Mouse (Mus musculus) midbrain, embryonic 15.5 days (tissue): ENCODE measurements around the gene E2f4. TPM values are rescaled to one million over a fixed set of nuclear protein-coding genes. Genes with fewer than 3 reads are reported as not detected.

Source experiments
- ATAC-seq: fragments of 200-750 bp; cut with Nextera tagmentation; replicated peaks from 2 replicates; pipeline ENCODE4 v1.8.0; 2017; ENCODE audit warnings: moderate TSS enrichment
- H3K27ac ChIP-seq: fragments of 300-500 bp; sonication (generic); 2 replicates; pipeline ENCODE4 v1.5.1; 2015; ENCODE audit warnings: mild to moderate bottlenecking, inconsistent platforms
- H3K27me3 ChIP-seq: fragments of 300-500 bp; sonication (generic); replicated peaks from 2 replicates; pipeline ENCODE4 v1.6.1; 2015; ENCODE audit warnings: inconsistent platforms
- H3K36me3 ChIP-seq: fragments of 300-500 bp; sonication (generic); replicated peaks from 2 replicates; pipeline ENCODE4 v1.6.1; 2015; ENCODE audit warnings: inconsistent platforms
- H3K4me1 ChIP-seq: fragments of 300-500 bp; sonication (generic); 2 replicates; pipeline ENCODE4 v1.6.1; 2015; ENCODE audit warnings: inconsistent platforms
- H3K4me2 ChIP-seq: fragments of 300-500 bp; sonication (generic); 2 replicates; pipeline ENCODE4 v1.6.1; 2015; ENCODE audit warnings: inconsistent platforms, mild to moderate bottlenecking, moderate library complexity
- H3K4me3 ChIP-seq: fragments of 300-500 bp; sonication (generic); 2 replicates; pipeline ENCODE4 v1.5.1; 2015; ENCODE audit warnings: mild to moderate bottlenecking, inconsistent platforms
- H3K9ac ChIP-seq: fragments of 300-500 bp; sonication (generic); 2 replicates; pipeline ENCODE4 v1.6.1; 2015; ENCODE audit warnings: mild to moderate bottlenecking, inconsistent platforms
- H3K9me3 ChIP-seq: fragments of 300-500 bp; sonication (generic); 2 replicates; pipeline ENCODE4 v1.6.1; 2016; ENCODE audit warnings: inconsistent platforms
- WGBS: fragments of 180-500 bp; shearing (Covaris S2); methylation state at CpG from one replicate; pipeline ENCODE4 v1.1.7; 2015; ENCODE audit warnings: mixed read lengths; 5-methylcytosine and 5-hydroxymethylcytosine counted together
- polyA plus RNA-seq: library from polyadenylated mRNA; unstranded; fragments of >200 nt; fragmentation: Nextera tagmentation; extraction: Ambion mirVana; gene quantifications from 2 replicates; pipeline ENCODE4 v1.2.1, GENCODE M21; 2015

Gene E2f4
- polyA plus RNA-seq, 1 experiment from 2014 or later = 45.3 TPM

DNA sequence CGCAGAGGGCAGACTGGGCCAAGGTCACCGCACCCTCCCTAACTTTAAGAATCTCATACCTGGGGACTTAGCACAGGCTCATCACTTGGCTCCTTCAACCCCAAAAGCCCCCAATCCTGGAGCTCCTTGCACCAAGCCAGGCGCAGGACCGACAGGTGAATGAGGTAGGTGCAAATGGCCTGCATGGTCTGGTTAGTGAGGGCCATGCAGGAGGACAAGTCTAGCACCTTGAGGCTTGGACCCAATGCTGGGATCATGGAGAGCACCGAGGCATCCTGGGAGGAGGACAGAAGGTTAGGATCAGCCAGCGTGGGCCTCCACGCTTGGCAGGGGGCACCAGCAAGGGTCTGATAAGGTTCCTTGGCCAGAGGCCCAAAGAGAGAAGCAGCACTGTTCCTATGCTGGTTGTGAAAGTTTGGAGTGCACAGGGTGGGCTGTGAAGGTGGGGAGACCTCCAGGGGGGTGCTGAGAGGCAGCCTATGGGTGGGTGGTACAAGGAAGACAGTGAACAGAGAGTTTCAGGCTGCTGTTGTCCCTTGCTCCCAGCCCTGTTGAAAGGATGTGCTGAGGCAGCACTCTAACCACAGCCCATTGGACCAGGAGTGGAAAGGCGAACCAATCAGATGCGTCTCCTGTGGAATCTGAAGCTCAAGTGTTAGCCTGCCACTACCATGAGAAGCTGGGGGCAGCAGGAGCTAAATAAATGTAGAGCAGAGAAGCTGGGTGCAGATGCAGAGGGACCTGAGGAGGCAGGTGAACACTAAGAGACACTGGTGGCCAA lies 16.3 kb downstream of the E2f4 start:
- Histone ChIP-seq H3K9me3 (no peaks in the 10 kb centered on the region), H3K36me3 (peaks cover 49% of the 10 kb centered on the region; the same call in 1 of the 2 replicates)
- WGBS = 79% methylated on average over 9 of the region's 9 CpGs

DNA sequence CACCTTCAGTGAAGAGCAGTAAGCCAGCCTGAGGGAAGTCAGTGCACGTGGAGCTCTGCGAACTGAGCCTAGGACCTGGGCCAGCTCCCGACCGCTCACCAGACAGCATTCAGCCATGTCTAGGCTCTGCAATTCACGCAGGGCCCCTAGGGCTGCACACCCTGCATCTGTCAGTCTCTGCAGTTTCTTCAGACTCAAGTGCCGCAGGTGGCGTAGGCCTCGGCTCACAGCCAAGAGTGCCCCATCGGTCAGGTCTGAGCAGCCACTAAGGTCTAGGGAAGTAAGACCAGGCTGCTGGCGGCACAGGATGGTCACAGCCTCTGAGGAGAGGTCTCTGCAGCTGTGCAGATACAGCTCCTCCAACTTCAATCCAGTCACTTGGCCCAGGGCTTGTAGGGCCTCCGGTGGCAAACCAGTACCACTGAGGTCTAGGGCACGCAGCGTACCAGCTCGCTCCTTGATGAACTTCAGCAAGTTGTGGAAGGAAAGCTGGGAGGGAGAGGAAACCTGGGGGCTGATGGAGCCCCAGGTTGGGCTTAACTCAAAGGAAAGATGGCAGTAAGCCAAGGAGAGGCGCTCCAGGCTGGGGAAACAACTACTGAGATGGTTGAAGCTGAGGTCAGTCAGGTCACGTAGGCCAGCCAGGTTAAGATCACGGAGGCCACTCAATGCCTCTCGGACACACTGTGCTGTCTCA lies 17.8 kb downstream of the E2f4 start:
- Histone ChIP-seq H3K27ac (no peak overlapping the region), H3K9me3 (no peaks in the 10 kb centered on the region), H3K9ac (no peak overlapping the region), H3K4me2 (no peak overlapping the region), H3K4me1 (no peaks in the 10 kb centered on the region), H3K36me3 (peaks cover 44% of the 10 kb centered on the region; the same call in 1 of the 2 replicates), H3K27me3 (no peaks in the 10 kb centered on the region), H3K4me3 (no peak overlapping the region)
- ATAC-seq = no peak
- 93% methylated on average over 18 of the region's 18 CpGs for WGBS

More for the DNA sequence above, 16.3 kb downstream of the E2f4 start:
- H3K4me2 ChIP-seq = no peak overlapping the region
- ATAC-seq = no peak
- no peaks in the 10 kb centered on the region for H3K27me3 ChIP-seq
- H3K4me3 ChIP-seq = no peak overlapping the region
- no peak overlapping the region for H3K27ac ChIP-seq
- H3K4me1 ChIP-seq = no peaks in the 10 kb centered on the region
- H3K9ac ChIP-seq = no peak overlapping the region

GRCm38 (mm10) chr8:105317941-105318340 lies 20.5 kb downstream of the E2f4 start:
- WGBS = 87% methylated on average over 4 of the region's 4 CpGs
- no peak overlapping the region for H3K9ac ChIP-seq
- no peaks in the 10 kb centered on the region for H3K9me3 ChIP-seq
- H3K4me1 ChIP-seq = no peaks in the 10 kb centered on the region
- no peak overlapping the region for H3K4me3 ChIP-seq
- no peaks in the 10 kb centered on the region for H3K27me3 ChIP-seq
- peaks cover 35% of the 10 kb centered on the region; the same call in 1 of the 2 replicates for H3K36me3 ChIP-seq
- no peak overlapping the region for H3K27ac ChIP-seq
- no peak for ATAC-seq
- no peak overlapping the region for H3K4me2 ChIP-seq

DNA sequence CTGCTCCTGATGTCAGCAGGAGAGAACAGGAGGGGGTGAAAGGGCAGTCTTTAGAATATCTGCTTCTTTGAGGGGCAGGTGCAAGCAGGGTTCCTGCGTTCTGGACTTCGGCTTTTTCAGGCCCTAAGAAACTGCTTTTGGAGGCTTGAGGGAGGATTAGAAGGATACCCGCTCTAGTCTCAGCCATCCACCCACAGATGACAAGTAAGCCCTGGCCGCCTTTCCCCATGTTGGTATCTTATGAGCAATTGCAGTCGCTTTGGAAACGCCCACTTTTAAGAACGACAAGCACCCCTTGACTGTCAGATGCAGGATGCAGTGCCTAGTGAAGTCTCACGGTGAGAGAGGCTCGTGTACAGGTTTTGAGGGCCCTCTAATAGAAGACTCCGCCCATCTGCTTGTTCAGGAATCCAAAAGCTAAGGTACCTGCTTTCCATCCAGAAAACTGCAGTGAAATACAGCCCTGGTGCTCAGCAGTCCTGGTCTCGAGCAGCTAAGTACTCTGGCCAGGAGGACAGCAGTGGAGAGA lies 21.3 kb downstream of the E2f4 start:
- H3K27ac ChIP-seq = no peak overlapping the region
- H3K27me3 ChIP-seq = no peaks in the 10 kb centered on the region
- H3K4me2 ChIP-seq = no peak overlapping the region
- H3K9ac ChIP-seq = no peak overlapping the region
- no peak overlapping the region for H3K4me3 ChIP-seq
- ATAC-seq = no peak
- 82% methylated on average over 11 of the region's 11 CpGs for WGBS
- no peaks in the 10 kb centered on the region for H3K9me3 ChIP-seq
- H3K36me3 ChIP-seq = peaks cover 34% of the 10 kb centered on the region; the same call in 1 of the 2 replicates
- H3K4me1 ChIP-seq = no peaks in the 10 kb centered on the region

DNA sequence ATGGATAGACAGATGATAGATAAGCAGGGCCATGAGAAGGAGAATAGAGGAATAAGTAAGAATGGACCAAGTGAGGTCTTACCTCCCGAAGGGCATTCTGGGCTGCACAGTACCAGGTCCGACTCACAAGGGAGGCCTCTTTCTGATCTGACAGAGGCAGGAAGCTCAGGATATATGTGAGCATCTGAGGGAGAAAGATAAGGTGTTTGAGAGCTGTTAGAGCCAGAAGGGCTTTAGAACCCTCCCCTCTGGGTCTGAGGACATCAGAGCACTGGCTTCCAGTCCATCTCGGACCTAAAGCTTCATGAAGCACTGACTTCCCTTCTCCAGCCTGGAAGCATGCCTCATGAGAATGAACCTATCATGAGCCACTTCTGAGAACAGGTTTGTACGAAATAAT lies 25.7 kb downstream of the E2f4 start:
- no peak for ATAC-seq
- Histone ChIP-seq H3K36me3 (peaks cover 10% of the 10 kb centered on the region; the same call in 1 of the 2 replicates), H3K27ac (no peak overlapping the region), H3K4me3 (no peak overlapping the region), H3K9ac (no peak overlapping the region), H3K9me3 (no peaks in the 10 kb centered on the region), H3K27me3 (no peaks in the 10 kb centered on the region), H3K4me2 (no peak overlapping the region), H3K4me1 (peaks cover 26% of the 10 kb centered on the region)
- 88% methylated on average over 4 of the region's 4 CpGs for WGBS

DNA sequence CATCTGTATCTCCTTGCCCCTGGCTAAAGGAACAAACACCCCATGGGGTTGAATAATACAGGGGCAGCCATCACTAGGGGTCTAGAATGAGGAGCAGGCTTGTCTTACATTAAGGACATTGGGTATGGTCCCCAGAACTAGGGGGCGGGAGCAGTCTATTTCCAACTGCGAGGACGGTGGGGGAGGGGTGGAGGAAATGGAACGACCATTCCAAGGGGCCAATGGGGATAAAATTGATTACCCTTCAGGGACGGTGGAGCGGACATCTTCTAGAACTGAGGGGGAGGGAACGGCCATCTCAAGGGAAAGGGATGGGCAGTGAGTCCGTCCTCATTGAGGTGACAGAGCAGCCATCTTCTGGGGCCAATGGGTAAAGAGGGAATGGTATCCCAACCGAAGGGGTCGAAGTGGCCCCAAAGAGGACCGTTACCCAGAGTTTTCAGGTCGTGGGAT lies 28.2 kb downstream of the E2f4 start:
- Histone ChIP-seq H3K9ac (peak overlapping the region; percentile 93), H3K4me1 (peaks cover 26% of the 10 kb centered on the region), H3K36me3 (peaks cover 31% of the 10 kb centered on the region; the same call in 1 of the 2 replicates), H3K4me2 (peak overlapping the region; percentile 93), H3K4me3 (peak overlapping the region; percentile 91), H3K9me3 (no peaks in the 10 kb centered on the region), H3K27ac (peak overlapping the region; percentile 81), H3K27me3 (no peaks in the 10 kb centered on the region)
- ATAC-seq = peak; percentile 71
- under 1% methylated on average over 12 of the region's 12 CpGs for WGBS

DNA sequence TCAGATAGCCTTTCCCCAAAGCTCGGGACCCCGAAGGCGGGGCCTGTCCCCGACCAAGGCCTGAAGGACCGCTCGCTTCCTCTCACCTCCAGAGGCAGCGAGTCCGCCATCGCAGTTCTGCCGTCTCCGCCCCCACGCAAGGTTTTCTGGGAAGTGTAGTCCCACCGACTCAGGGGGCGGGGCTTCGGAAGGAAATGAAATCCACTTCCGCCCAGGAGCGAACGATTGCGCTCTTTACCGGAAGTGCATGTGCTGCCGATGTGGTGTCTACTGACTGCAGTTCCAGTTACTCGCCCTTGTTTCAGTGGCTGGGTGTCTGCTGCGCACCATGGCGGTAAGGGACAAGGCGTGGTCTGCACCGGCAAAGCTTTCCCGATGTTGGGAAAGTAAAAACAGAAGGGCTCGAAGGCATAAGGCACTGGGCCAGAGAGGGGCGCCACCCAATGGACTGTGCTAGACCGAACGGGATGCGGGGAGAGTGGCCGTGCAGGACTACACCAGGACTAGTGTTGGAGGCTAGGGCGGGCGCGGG lies 28.7 kb downstream of the E2f4 start, which contains the start of the genes Lrrc29 and Tmem208:
Gene Lrrc29, minus strand, starts transcription at position 138 of the 532 bp plus-strand sequence.
Gene Tmem208, plus strand, starts transcription at position 214 of the 532 bp plus-strand sequence.
- H3K4me3 ChIP-seq = peak within 1 kb of the TSS; percentile 91
- peak within 1 kb of the TSS; percentile 83 for H3K27ac ChIP-seq
- WGBS = under 1% methylated on average over 36 of the region's 36 CpGs
- peak within 1 kb of the TSS; percentile 93 for H3K4me2 ChIP-seq
- H3K4me1 ChIP-seq = peaks cover 26% of the 10 kb centered on the region
- H3K27me3 ChIP-seq = no peaks in the 10 kb centered on the region
- ATAC-seq = peak; percentile 92
- H3K9ac ChIP-seq = peak within 1 kb of the TSS; percentile 93
- H3K36me3 ChIP-seq = peaks cover 36% of the 10 kb centered on the region; the same call in 1 of the 2 replicates
- H3K9me3 ChIP-seq = no peaks in the 10 kb centered on the region

GRCm38 (mm10) chr8:105326968-105327367 lies 29.5 kb downstream of the E2f4 start:
- peak overlapping the region; percentile 63 for H3K9ac ChIP-seq
- no peaks in the 10 kb centered on the region for H3K27me3 ChIP-seq
- no peaks in the 10 kb centered on the region for H3K9me3 ChIP-seq
- 45% methylated on average over 6 of the region's 6 CpGs for WGBS
- ATAC-seq = no peak
- H3K27ac ChIP-seq = peak overlapping the region; percentile 83; the same call in 1 of the 2 replicates
- H3K4me1 ChIP-seq = peaks cover 26% of the 10 kb centered on the region
- peak overlapping the region; percentile 91 for H3K4me3 ChIP-seq
- H3K4me2 ChIP-seq = peak overlapping the region; percentile 70
- H3K36me3 ChIP-seq = peaks cover 43% of the 10 kb centered on the region; the same call in 1 of the 2 replicates

GRCm38 (mm10) chr8:105330325-105330724 lies 32.9 kb downstream of the E2f4 start:
- H3K27ac ChIP-seq = no peak overlapping the region
- H3K4me1 ChIP-seq = peaks cover 15% of the 10 kb centered on the region
- H3K36me3 ChIP-seq = peaks cover 36% of the 10 kb centered on the region; the same call in 1 of the 2 replicates
- 96% methylated on average over 12 of the region's 12 CpGs for WGBS
- H3K9me3 ChIP-seq = no peaks in the 10 kb centered on the region
- ATAC-seq = no peak
- H3K9ac ChIP-seq = no peak overlapping the region
- no peaks in the 10 kb centered on the region for H3K27me3 ChIP-seq
- no peak overlapping the region for H3K4me3 ChIP-seq
- H3K4me2 ChIP-seq = no peak overlapping the region

- Histone ChIP-seq H3K4me1 (peaks cover 11% of the 10 kb centered on the region), H3K4me2 (no peak overlapping the region), H3K9ac (no peak overlapping the region), H3K27ac (no peak overlapping the region), H3K9me3 (no peaks in the 10 kb centered on the region), H3K4me3 (no peak overlapping the region), H3K27me3 (no peaks in the 10 kb centered on the region), H3K36me3 (peaks cover 36% of the 10 kb centered on the region; the same call in 1 of the 2 replicates)
- 96% methylated on average over 22 of the region's 22 CpGs for WGBS
- ATAC-seq = no peak
Measured at GRCm38 (mm10) chr8:105331469-105331868, 34.0 kb downstream of the E2f4 start.

DNA sequence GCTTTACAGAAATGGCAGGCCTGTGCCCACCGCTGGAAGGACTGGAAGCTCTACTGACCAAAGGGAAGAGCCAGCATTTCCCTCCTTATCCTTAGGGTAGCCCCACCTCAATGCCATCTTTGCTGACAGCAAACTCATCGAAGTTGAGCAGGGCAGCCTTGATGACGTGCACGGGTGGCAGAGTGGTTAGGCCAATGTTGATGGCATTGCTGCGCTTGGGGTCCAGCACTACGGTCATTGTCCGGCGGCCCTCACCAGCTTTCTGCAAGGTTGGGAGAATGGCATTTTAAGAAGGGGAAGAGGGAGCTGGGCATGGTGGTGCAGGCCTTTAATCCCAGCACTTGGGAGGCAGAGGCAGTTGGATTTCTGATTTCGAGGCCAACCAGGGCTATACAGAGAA lies 34.5 kb downstream of the E2f4 start:
- ATAC-seq = no peak
- no peak overlapping the region for H3K4me3 ChIP-seq
- H3K9me3 ChIP-seq = no peaks in the 10 kb centered on the region
- H3K27ac ChIP-seq = no peak overlapping the region
- WGBS = 96% methylated on average over 9 of the region's 9 CpGs
- H3K4me1 ChIP-seq = peaks cover 9% of the 10 kb centered on the region
- no peak overlapping the region for H3K9ac ChIP-seq
- peaks cover 36% of the 10 kb centered on the region; the same call in 1 of the 2 replicates for H3K36me3 ChIP-seq
- no peaks in the 10 kb centered on the region for H3K27me3 ChIP-seq
- no peak overlapping the region for H3K4me2 ChIP-seq

- Histone ChIP-seq H3K36me3 (peaks cover 36% of the 10 kb centered on the region; the same call in 1 of the 2 replicates), H3K4me2 (no peak overlapping the region), H3K27me3 (no peaks in the 10 kb centered on the region), H3K9me3 (no peaks in the 10 kb centered on the region), H3K4me1 (peaks cover 3% of the 10 kb centered on the region), H3K27ac (no peak overlapping the region), H3K4me3 (no peak overlapping the region), H3K9ac (no peak overlapping the region)
- WGBS = 80% methylated on average over 2 of the region's 2 CpGs
- ATAC-seq = no peak
Measured at GRCm38 (mm10) chr8:105332523-105332922, 35.1 kb downstream of the E2f4 start.
